Mouse (Mus musculus): Measurements from ENCODE around the gene Hacd3.
"Not testable (repeated sequence)": the region's sequence is repeated elsewhere in the genome, so short reads cannot be mapped to it uniquely, and the experiment has no call there.

The Hacd3 gene

GRCm38 (mm10) chr9:65016241-65016977, 5.1 kb downstream of the Hacd3 start:
- no peak for DNase-seq

GRCm38 (mm10) chr9:65015461-65016222, 5.9 kb downstream of the Hacd3 start:
- DNase-seq: no peak

GRCm38 (mm10) chr9:65011304-65011703, 10.2 kb downstream of the Hacd3 start:
- DNase-seq: peak; percentile 37

- no peak for DNase-seq
These were observed 10.9 kb downstream of the Hacd3 start for GRCm38 (mm10) chr9:65010632-65011031.

GRCm38 (mm10) chr9:65005737-65006136, 15.8 kb downstream of the Hacd3 start:
- DNase-seq: no peak

GRCm38 (mm10) chr9:65001481-65001880, 20.0 kb downstream of the Hacd3 start:
- no peak for DNase-seq

- DNase-seq: not testable (repeated sequence)
These were observed 26.0 kb downstream of the Hacd3 start for GRCm38 (mm10) chr9:64995464-64995863.

- DNase-seq: no peak
These were observed 31.2 kb downstream of the Hacd3 start for GRCm38 (mm10) chr9:64990291-64990690.

- no peak for DNase-seq
These were observed 33.0 kb downstream of the Hacd3 start for GRCm38 (mm10) chr9:64988443-64988842.

- no peak for DNase-seq
These were observed 33.8 kb downstream of the Hacd3 start for GRCm38 (mm10) chr9:64987651-64988050.

- DNase-seq: no peak
These were observed 35.7 kb downstream of the Hacd3 start for GRCm38 (mm10) chr9:64985807-64986206.

- DNase-seq: no peak
These were observed 36.3 kb downstream of the Hacd3 start for GRCm38 (mm10) chr9:64985037-64985794.

GRCm38 (mm10) chr9:64981904-64982303, 39.6 kb downstream of the Hacd3 start:
- no peak for DNase-seq

- no peak for DNase-seq
These were observed 40.9 kb downstream of the Hacd3 start for GRCm38 (mm10) chr9:64980548-64980947.

- DNase-seq: no peak
These were observed 60.5 kb downstream of the Hacd3 start for GRCm38 (mm10) chr9:64960978-64961320.

- peak; percentile 97 for DNase-seq
These were observed 61.1 kb downstream of the Hacd3 start, which contains the start of gene Ints14 for GRCm38 (mm10) chr9:64960117-64960977. Gene Ints14 (plus strand): TSS chr9:64960905.

GRCm38 (mm10) chr9:64957276-64957675, 64.2 kb downstream of the Hacd3 start:
- no peak for DNase-seq

- peak; percentile 37 for DNase-seq
These were observed 65.2 kb downstream of the Hacd3 start for GRCm38 (mm10) chr9:64956337-64956736.

- no peak for DNase-seq
These were observed 68.3 kb downstream of the Hacd3 start for GRCm38 (mm10) chr9:64953190-64953589.

- no peak for DNase-seq
These were observed 69.4 kb downstream of the Hacd3 start for GRCm38 (mm10) chr9:64952055-64952454.

GRCm38 (mm10) chr9:64951161-64951657, 70.3 kb downstream of the Hacd3 start, which contains the start of gene Slc24a1:
Gene Slc24a1 (minus strand): TSS chr9:64951607.
- no peak for DNase-seq

- DNase-seq: no peak
These were observed 73.9 kb downstream of the Hacd3 start for GRCm38 (mm10) chr9:64947483-64948095.
